Mouse (Mus musculus) liver, adult 2 months (tissue): Measurements from ENCODE around the gene Klc4.

Experiments used
- CTCF ChIP-seq: fragments of 200-500 bp; IDR thresholded peaks from 2 replicates; pipeline ENCODE4 v1.5.1; 2011; ENCODE audit warnings: low read depth, low read length, control low read depth
- POLR2A ChIP-seq: fragments of 200-500 bp; IDR thresholded peaks from 2 replicates; pipeline ENCODE4 v1.6.1; 2011; ENCODE audit warnings: low read length, control low read depth; ENCODE audit not compliant: insufficient read depth; ENCODE audit errors: extremely low read depth

GRCm38 (mm10) chr17:46639929-46640328 is 5.9 kb downstream of the Klc4 start:
- TF ChIP-seq POLR2A (no peak), CTCF (no peak)
